Mouse (Mus musculus): ENCODE results near the gene 3110040N11Rik. TPM values are rescaled to one million over a fixed set of nuclear protein-coding genes. Genes with fewer than 3 reads are reported as not detected.

The 3110040N11Rik gene
- polyA plus RNA-seq, 1 experiment from 2014 or later, result 49.1 TPM

- ATAC-seq (ENCODE audit: low FRiP score), result no peak
- H3K4me2 ChIP-seq (replicated peaks; ENCODE audit: low read depth, low read length), result no peak overlapping the region
- H3K27ac ChIP-seq (ENCODE audit: low read depth, low read length), result no peak overlapping the region
- H3K4me1 ChIP-seq (replicated peaks; ENCODE audit: control insufficient read depth, insufficient read depth, low read length), result no peaks in the 10 kb centered on the region
- WGBS, result 84% methylated on average over 3 of the region's 3 CpGs
- no peak for DNase-seq (ENCODE audit: low spot score)
- no peaks in the 10 kb centered on the region for H3K27me3 ChIP-seq (ENCODE audit: control insufficient read depth, insufficient read depth, low read length)
- no peaks in the 10 kb centered on the region for H3K36me3 ChIP-seq (ENCODE audit: control insufficient read depth, insufficient read depth, low read length)
- no peak overlapping the region for H3K4me3 ChIP-seq (ENCODE audit: low read depth, low read length)
- no peak overlapping the region for H3K9ac ChIP-seq (ENCODE audit: low read depth, low read length)
- H3K9me3 ChIP-seq (ENCODE audit: control insufficient read depth, low read length), result no peaks in the 10 kb centered on the region
Observed at GRCm38 (mm10) chr7:81747956-81748355, 41.3 kb downstream of the 3110040N11Rik start.

- H3K27me3 ChIP-seq (ENCODE audit: control insufficient read depth, insufficient read depth, low read length), result no peaks in the 10 kb centered on the region
- 79% methylated on average over 4 of the region's 4 CpGs for WGBS
- H3K27ac ChIP-seq (ENCODE audit: low read depth, low read length), result no peak overlapping the region
- H3K9ac ChIP-seq (ENCODE audit: low read depth, low read length), result no peak overlapping the region
- DNase-seq (ENCODE audit: low spot score) (no peak), ATAC-seq (ENCODE audit: low FRiP score) (no peak)
- H3K4me2 ChIP-seq (replicated peaks; ENCODE audit: low read depth, low read length), result no peak overlapping the region
- H3K4me3 ChIP-seq (ENCODE audit: low read depth, low read length), result no peak overlapping the region
- no peaks in the 10 kb centered on the region for H3K36me3 ChIP-seq (ENCODE audit: control insufficient read depth, insufficient read depth, low read length)
- no peaks in the 10 kb centered on the region for H3K9me3 ChIP-seq (ENCODE audit: control insufficient read depth, low read length)
- H3K4me1 ChIP-seq (replicated peaks; ENCODE audit: control insufficient read depth, insufficient read depth, low read length), result no peaks in the 10 kb centered on the region
Observed at GRCm38 (mm10) chr7:81744145-81744544, 45.1 kb downstream of the 3110040N11Rik start.

GRCm38 (mm10) chr7:81740010-81740409, 49.3 kb downstream of the 3110040N11Rik start:
- Histone ChIP-seq H3K9ac (ENCODE audit: low read depth, low read length) (no peak overlapping the region), H3K4me1 (replicated peaks; ENCODE audit: control insufficient read depth, insufficient read depth, low read length) (no peaks in the 10 kb centered on the region), H3K4me2 (replicated peaks; ENCODE audit: low read depth, low read length) (no peak overlapping the region), H3K27me3 (ENCODE audit: control insufficient read depth, insufficient read depth, low read length) (no peaks in the 10 kb centered on the region), H3K36me3 (ENCODE audit: control insufficient read depth, insufficient read depth, low read length) (no peaks in the 10 kb centered on the region), H3K9me3 (ENCODE audit: control insufficient read depth, low read length) (no peaks in the 10 kb centered on the region), H3K4me3 (ENCODE audit: low read depth, low read length) (no peak overlapping the region), H3K27ac (ENCODE audit: low read depth, low read length) (no peak overlapping the region)
- WGBS, result 95% methylated on average over 7 of the region's 7 CpGs
- DNase-seq (ENCODE audit: low spot score) (no peak), ATAC-seq (ENCODE audit: low FRiP score) (no peak)

DNA sequence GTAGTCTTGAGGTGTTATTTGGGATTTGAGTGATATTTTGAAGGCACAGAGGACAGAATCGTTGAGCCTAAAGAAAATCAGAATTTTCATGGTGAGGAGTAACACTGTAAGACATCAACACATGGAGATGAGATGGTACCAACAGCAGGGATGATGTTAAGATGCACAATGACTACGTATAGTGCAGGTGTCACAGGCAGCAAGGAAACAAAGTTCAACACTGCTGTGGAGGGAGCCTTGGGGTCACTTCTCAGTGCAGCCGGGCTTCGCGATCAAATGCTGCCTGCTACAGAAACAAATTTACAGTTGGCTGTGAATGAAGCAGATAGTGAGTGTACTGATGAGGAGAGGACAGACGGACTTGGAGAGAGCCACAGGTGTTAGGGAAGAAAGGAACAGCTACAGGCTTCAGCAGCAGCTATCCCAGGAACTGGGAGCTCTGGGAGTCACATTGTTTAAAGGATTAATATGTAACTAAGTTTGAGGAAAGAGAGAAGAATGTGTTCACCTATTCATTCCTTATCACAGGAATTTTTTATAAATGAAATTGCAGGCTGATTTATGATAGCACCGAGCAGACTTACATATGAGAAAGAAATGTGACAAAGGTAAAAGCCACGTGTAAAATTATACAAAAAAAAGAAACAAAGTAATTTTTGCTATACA, 50.4 kb downstream of the 3110040N11Rik start:
- Histone ChIP-seq H3K9me3 (ENCODE audit: control insufficient read depth, low read length) (no peaks in the 10 kb centered on the region), H3K9ac (ENCODE audit: low read depth, low read length) (no peak overlapping the region), H3K27ac (ENCODE audit: low read depth, low read length) (no peak overlapping the region), H3K4me3 (ENCODE audit: low read depth, low read length) (no peak overlapping the region), H3K27me3 (ENCODE audit: control insufficient read depth, insufficient read depth, low read length) (no peaks in the 10 kb centered on the region), H3K4me2 (replicated peaks; ENCODE audit: low read depth, low read length) (no peak overlapping the region), H3K4me1 (replicated peaks; ENCODE audit: control insufficient read depth, insufficient read depth, low read length) (no peaks in the 10 kb centered on the region), H3K36me3 (ENCODE audit: control insufficient read depth, insufficient read depth, low read length) (no peaks in the 10 kb centered on the region)
- ATAC-seq (ENCODE audit: low FRiP score) (no peak), DNase-seq (ENCODE audit: low spot score) (no peak)
- 86% methylated on average over 8 of the region's 8 CpGs for whole genome bisulfite sequencing

GRCm38 (mm10) chr7:81735300-81736048, 53.8 kb downstream of the 3110040N11Rik start:
- Histone ChIP-seq H3K27ac (ENCODE audit: low read depth, low read length) (no peak overlapping the region), H3K36me3 (ENCODE audit: control insufficient read depth, insufficient read depth, low read length) (no peaks in the 10 kb centered on the region), H3K4me1 (replicated peaks; ENCODE audit: control insufficient read depth, insufficient read depth, low read length) (no peaks in the 10 kb centered on the region), H3K9ac (ENCODE audit: low read depth, low read length) (no peak overlapping the region), H3K27me3 (ENCODE audit: control insufficient read depth, insufficient read depth, low read length) (no peaks in the 10 kb centered on the region), H3K9me3 (ENCODE audit: control insufficient read depth, low read length) (no peaks in the 10 kb centered on the region), H3K4me2 (replicated peaks; ENCODE audit: low read depth, low read length) (no peak overlapping the region), H3K4me3 (ENCODE audit: low read depth, low read length) (no peak overlapping the region)
- WGBS, result 68% methylated on average over 9 of the region's 9 CpGs
- ATAC-seq (ENCODE audit: low FRiP score) (no peak), DNase-seq (ENCODE audit: low spot score) (no peak)

GRCm38 (mm10) chr7:81732183-81733089, 56.8 kb downstream of the 3110040N11Rik start:
- H3K4me1 ChIP-seq (replicated peaks; ENCODE audit: control insufficient read depth, insufficient read depth, low read length), result no peaks in the 10 kb centered on the region
- no peak overlapping the region for H3K4me3 ChIP-seq (ENCODE audit: low read depth, low read length)
- ATAC-seq (ENCODE audit: low FRiP score) (no peak), DNase-seq (ENCODE audit: low spot score) (no peak)
- no peak overlapping the region for H3K4me2 ChIP-seq (replicated peaks; ENCODE audit: low read depth, low read length)
- no peaks in the 10 kb centered on the region for H3K36me3 ChIP-seq (ENCODE audit: control insufficient read depth, insufficient read depth, low read length)
- WGBS, result 86% methylated on average over 12 of the region's 12 CpGs
- H3K9ac ChIP-seq (ENCODE audit: low read depth, low read length), result no peak overlapping the region
- no peaks in the 10 kb centered on the region for H3K27me3 ChIP-seq (ENCODE audit: control insufficient read depth, insufficient read depth, low read length)
- H3K27ac ChIP-seq (ENCODE audit: low read depth, low read length), result no peak overlapping the region
- H3K9me3 ChIP-seq (ENCODE audit: control insufficient read depth, low read length), result no peaks in the 10 kb centered on the region

Other genes with a start within 250 kb of the 3110040N11Rik start
- 0.29 and 0.52 TPM in 2 replicates for gene Fsd2, start 222.5 kb downstream of the 3110040N11Rik start, polyA plus RNA-seq (2014; fragmentation: Nextera tagmentation; extraction: Ambion mirVana)
- gene Whamm, start 218.2 kb downstream of the 3110040N11Rik start, polyA plus RNA-seq (2014; fragmentation: Nextera tagmentation; extraction: Ambion mirVana), result 7.5 and 9.0 TPM in 2 replicates
- gene Homer2, start 82.0 kb downstream of the 3110040N11Rik start, polyA plus RNA-seq (2014; fragmentation: Nextera tagmentation; extraction: Ambion mirVana), result 22.2 and 24.4 TPM in 2 replicates
- gene Ramac, start 26.6 kb downstream of the 3110040N11Rik start, polyA plus RNA-seq (2014; fragmentation: Nextera tagmentation; extraction: Ambion mirVana), result 130 and 132 TPM in 2 replicates
- gene Btbd1, start 40.0 kb upstream of the 3110040N11Rik start, polyA plus RNA-seq (2014; fragmentation: Nextera tagmentation; extraction: Ambion mirVana), result 101 and 103 TPM in 2 replicates
- gene Gm10160, start 66.3 kb upstream of the 3110040N11Rik start, polyA plus RNA-seq (2014; fragmentation: Nextera tagmentation; extraction: Ambion mirVana), result not detected in 2 replicates
- gene Tm6sf1, start 69.5 kb upstream of the 3110040N11Rik start, polyA plus RNA-seq (2014; fragmentation: Nextera tagmentation; extraction: Ambion mirVana), result 11.3 and 14.8 TPM in 2 replicates
- 41.6 and 46.6 TPM in 2 replicates for gene Hdgfl3, start 145.0 kb upstream of the 3110040N11Rik start, polyA plus RNA-seq (2014; fragmentation: Nextera tagmentation; extraction: Ambion mirVana)
- gene Bnc1, start 202.8 kb upstream of the 3110040N11Rik start, polyA plus RNA-seq (2014; fragmentation: Nextera tagmentation; extraction: Ambion mirVana), result 0.59 and 0.81 TPM in 2 replicates

All from hindbrain, embryonic 11.5 days (tissue).